Mouse (Mus musculus): ENCODE data around the gene Zfp811.
"Not testable (repeated sequence)": the region's sequence is repeated elsewhere in the genome, so short reads cannot be mapped to it uniquely, and the experiment has no call there.

Gene Zfp811

DNA sequence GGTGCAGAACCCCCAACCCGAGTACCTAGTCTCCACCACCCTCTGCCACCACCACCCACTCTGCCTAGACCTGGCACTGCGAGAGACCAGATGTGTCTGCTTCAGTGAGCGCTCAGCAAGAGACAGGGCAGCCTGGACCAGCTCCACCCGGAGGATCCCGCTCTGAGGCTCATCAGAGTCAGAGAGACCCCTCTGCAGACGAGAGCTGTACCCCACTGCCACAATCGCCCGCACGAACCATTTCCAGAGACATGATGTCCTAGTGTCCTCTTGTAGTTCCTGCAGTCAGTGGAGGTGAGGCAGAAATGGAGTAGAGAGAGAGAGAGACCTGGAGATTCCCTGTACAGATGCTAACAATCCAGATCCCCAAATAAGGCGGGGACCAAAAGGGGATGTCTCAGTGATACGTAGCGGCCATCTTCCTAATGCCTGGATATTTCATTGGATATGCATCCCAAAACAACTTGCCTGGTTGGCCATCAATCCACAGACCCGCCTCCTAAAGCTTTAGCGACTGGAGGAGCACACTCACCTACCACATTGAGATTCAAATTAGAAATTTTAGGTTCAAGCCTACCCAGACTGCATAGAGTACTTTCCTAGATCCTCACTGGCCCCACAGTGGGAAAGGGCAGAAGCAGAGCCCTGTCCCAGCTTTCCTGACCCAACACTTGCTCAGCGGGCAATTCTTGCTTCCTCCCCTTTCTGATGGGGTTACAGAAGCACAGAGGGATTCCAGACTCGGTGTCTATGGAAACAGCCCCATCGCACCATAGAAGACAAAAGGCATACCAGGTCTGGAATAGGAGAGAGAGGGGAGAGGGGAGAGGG, at the start of gene Zfp811:
Gene Zfp811 (minus strand): TSS at position 388 of the 831 bp plus-strand sequence.
- peak; percentile 78 to 88 for DNase-seq (ENCODE audit: low spot score in 2 of 2)

DNA sequence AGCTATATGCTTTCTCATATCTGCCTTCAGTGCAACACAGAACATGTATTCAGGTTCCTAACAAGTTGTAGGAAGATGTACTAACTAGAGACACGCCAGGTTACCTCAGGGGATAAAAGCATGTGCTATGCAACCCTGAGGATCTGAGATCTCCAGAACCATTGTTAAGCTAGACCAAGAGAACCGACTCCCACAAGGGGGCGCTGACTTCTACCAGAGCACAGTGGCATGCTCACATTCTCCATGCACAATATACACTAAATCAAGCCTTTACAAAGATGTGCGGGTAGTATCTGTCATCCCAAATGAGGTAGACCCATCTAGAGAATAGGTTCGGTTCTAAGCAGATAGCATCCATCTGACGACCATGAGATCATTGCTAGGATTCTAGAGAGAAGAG, 47.0 kb upstream of the Zfp811 start:
- DNase-seq (ENCODE audit: low spot score in 2 of 2): not testable (repeated sequence)

DNA sequence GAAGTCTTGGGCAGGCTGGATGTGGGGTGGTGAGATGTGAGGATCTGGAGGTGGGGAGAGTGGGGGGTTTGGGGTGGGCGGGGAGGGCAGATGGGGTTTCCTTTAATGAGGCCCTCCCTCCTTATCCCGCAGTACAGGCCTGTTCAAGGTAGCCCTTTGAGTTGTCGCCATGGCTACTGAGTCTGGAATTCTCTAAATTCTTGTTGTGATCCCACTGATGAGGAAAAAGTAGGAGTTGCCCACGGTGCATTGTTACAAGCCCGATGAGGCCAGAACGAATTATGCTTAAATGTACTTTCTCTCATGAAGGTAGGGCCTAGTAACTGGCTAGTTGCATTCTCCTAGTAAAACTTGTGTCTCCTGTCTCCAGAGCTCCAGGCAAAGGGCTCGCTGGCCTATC, 41.9 kb upstream of the Zfp811 start:
- DNase-seq (ENCODE audit: low spot score in 2 of 2): no peak

DNA sequence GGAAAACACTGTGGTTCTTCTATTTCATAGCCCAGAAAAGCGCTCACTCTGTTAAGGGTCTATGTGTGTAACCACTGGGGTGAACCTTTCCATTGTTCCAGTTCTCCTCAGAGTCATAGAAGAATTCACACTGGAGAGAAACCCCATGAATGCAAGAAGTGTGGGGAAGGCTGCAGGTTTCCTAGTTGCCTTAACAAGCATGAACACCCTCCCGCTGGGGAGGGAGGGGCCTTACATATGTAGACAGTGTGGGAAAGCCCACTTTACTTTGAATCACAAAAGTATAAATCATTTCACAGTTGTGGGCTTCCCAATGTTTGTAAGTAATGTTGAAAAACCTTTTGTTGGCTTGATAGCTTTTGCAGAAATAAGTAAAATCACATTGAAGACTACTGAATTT, 31.7 kb upstream of the Zfp811 start:
- no peak for DNase-seq (ENCODE audit: low spot score in 2 of 2)

DNA sequence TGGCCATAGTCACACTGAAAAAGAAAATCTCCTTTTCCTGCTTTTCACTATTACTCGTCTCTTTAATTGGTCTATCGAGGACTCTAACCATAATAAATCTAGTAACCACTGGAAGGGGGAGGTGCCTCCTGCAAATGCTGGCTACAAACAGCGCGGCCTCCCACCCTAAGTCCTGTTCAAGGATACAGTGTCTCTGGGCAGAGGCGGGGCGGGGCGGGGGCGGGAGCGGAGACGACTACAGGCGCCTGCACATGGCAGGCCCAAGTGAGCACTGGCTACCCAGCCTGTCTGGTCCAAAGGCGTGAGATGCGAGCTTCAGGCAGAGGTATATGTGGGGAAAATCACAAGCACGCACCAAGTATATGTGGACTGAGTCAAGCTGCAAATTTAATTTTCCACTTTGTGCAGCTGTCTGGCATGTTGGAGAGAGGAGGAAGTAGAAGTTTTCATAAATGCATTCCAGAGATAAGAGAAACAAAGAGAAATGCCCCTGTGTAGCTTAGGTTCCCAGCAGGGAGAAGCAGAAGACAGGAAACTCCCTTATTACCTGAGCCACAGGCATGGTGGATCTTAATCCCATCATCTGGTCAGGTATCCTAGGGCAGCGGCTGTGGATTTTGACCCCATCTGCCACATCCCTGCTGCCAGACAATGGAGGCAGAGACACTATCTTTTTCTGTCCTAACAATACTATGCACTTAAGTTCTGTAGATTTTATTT, 29.5 kb upstream of the Zfp811 start:
- no peak for DNase-seq (ENCODE audit: low spot score in 2 of 2)

DNA sequence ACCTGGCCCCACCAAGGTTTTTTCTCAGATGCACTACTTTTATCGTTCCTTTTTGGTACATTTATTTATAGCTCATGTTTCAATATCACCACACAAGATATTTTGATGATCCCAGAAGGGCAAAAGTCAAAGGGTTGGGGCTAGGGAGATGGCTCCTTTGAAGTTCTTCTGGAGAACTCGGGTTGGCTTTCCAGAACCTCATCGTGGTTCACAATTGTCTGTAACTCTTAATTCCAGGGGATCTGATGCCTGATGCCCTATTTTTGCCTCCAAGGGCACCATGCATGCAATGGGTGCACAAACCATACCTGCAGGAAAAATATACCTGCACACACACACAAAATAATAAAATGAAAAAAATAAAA, 20.7 kb upstream of the Zfp811 start:
- DNase-seq (ENCODE audit: low spot score in 2 of 2): no peak

DNA sequence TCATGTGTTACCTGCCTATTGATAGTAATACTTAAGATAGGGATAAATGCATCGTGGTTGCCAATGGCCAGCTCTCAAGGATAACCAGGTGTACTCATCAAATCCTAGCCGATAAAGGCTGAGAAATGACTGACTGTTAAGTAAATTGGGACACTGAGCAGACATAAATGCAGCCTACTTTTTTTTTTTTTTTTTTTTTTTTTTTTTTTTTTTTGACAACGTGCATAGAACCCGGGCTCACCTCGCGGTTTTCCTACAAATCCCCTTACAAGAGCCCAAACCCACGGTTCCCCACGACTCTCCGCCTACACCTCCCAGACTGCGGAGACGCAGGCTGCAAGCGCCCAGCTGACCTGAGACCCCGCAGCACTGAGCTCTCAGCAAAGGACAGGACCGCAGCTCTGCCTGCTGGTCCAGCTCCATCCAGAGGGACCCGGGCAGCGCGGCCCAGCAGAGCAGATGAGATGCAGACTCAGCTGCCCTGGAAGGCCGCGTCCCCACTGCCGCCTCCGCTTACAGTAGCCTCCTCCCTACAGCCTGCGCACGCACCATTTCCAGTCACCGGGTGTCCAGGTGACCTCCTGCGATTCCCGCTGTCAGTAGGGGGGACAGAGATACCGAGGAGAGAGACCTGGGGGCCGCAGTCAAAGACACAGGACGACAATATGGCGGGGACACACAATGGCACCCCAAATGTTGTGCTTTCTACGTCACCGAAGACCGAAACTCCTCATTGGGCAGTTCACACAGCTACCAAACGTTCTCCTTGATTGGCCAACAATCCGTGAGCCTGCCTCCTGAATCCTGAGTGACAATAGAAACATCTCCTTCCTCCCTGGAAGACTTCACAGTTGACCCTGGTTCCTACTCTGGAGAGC, 20.0 kb upstream of the Zfp811 start, which contains the start of gene Zfp799:
Gene Zfp799 (minus strand): TSS at position 722 of the 878 bp plus-strand sequence.
- DNase-seq (ENCODE audit: low spot score in 2 of 2): peak; percentile 89 to 94

DNA sequence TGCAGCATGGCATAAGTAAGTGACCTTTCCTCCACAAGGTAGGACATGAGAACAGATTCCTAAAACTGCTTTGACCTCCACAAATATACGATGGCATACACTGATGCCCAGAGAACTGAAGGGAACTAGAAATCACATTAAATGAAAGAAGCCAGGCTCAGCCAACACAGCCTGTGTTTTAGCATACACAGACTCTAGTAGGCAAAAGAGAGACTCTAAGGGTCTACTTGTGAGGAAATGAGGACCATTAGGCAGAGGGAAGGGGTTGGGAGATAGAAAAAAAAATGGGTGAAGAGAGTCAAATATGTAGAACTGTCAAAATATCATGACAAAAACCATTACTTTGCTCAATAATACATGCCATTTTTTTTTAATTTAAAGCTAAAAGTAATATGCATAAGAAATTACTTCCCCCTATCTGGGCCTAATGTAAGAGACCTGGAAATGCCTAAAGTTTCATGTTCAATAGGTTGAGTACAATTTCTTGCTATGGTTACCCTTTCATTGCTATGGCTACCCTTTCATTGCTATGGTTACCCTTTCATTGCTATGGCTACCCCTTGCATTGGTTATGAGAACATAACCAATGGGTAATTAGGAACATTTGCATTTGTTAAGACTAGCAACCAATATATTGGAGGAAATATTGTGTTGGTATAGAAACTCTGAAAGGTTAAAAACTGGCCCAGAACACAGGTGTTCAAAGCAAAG, 6.5 kb upstream of the Zfp811 start:
- no peak for DNase-seq (ENCODE audit: low spot score in 2 of 2)

DNA sequence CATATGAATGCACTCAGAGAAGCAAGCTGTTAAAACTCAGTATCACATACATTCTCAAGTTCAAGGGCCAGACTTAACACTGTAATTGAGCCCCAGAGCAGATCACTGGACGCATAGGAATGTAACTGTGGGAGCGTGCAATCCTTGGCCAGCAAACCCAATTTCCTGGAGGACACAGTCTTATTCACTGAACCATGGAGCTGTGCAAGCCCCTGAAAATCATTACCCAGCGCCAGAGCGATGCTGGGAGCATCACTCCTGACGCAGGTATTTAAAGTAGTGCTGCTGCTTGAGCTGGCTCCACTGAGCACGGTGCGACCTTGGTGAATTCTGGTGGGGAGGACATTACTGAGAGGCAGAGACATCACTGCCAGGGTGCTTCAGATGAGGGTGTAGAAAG, 4.4 kb upstream of the Zfp811 start:
- no peak for DNase-seq (ENCODE audit: low spot score in 2 of 2)

DNA sequence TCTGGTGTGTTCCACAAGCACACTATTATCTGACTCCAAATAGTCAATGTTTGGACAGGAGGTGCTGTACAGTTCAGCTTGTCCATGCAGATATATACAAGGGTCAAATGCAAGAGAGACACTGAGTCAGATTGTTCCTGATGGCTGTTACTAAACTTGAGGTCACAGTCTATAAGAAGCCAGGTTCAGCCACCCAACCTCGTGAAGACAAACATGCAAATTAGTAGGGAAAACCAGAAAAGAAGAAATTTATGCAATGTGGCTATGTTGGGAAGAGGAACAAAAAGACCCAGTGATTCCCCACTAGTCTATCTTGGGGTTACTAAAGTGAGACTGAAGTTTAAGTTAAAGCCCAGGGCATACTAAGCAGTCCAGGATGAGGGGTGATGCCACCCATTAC, 917 bp upstream of the Zfp811 start:
- no peak for DNase-seq (ENCODE audit: low spot score in 2 of 2)

DNA sequence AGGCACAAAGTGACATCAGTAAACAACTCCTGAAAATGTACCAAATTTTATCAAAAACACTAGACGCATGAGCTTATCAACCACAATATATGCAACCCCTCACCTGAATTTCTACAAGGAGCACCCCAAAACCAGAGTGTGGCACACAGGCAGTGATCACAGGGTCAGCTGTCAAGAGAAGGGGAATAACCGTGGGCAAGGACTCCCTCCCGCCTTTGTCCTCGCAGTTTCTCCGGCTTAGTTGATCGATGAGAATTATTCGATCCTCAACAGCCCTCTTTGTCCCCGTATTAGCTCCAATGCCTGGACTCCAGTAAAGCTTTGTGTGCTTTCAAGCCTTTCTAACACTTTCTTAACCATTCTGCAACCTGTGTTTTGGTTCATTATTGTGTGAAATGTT, 810 bp downstream of the Zfp811 start:
- no peak for DNase-seq (ENCODE audit: low spot score in 2 of 2)

DNA sequence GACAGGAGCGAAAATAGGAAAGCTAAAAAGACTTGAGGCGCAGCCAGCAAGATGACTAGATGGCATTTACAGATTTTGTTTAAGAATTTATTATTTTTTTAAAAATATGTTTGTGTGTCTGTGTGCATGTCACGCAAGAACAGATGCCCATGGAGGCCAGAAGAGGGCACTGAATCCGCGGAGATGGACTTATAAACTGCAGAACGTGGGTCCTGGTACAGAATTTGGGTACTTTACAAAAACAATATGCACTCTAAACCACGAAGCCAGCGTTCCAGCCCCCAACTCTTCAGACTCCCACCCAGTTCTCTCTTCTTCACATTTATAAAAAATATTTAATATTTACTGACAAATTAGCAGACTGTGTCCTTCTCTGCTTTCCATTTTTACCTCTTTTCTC, 20.5 kb downstream of the Zfp811 start:
- DNase-seq (ENCODE audit: low spot score in 2 of 2): no peak

DNA sequence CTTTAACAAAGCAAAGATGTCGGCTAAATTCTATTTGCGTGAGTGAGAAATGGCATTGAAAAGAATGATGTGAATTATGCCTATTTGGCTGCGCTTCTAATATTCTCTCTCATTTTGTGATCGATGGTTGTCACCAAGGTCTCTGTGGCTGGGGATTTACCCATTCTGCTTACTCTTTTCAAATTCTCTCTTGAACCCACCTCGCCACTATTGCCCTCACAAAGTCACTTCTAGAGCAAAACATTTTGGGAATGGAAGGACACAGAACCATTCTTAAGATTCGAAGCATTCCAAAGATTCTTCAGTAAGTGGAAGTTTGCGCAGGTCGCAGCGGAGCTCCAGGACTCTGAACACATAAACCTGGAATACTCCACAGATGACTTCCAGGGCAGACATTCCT, 21.2 kb downstream of the Zfp811 start:
- no peak for DNase-seq (ENCODE audit: low spot score in 2 of 2)

DNA sequence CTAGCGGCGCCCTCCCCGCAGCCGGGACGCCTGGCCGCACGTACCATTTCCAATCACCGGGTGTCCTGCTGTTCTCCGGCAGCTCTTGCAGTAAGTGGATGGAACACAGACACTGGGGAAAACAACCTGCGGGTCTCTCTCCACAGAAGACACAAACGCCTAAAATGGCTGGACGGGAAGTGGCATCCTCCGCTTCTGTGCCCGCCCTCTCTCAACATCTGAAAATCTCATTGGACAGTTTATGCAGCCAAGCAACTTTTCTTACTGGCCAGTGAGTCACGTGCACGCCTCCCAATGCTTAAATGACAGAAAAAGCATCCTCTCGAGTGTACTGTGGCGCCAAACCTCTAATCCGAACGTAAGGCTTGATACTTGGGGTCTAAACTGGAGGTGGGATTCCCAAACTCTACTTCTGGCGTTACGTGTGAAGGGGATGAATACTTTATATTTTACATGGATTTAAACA, 21.6 kb downstream of the Zfp811 start, which contains the start of gene Zfp871:
Gene Zfp871 (minus strand): TSS at position 194 of the 466 bp plus-strand sequence.
- peak; percentile 93 to 97 for DNase-seq (ENCODE audit: low spot score in 2 of 2)

DNA sequence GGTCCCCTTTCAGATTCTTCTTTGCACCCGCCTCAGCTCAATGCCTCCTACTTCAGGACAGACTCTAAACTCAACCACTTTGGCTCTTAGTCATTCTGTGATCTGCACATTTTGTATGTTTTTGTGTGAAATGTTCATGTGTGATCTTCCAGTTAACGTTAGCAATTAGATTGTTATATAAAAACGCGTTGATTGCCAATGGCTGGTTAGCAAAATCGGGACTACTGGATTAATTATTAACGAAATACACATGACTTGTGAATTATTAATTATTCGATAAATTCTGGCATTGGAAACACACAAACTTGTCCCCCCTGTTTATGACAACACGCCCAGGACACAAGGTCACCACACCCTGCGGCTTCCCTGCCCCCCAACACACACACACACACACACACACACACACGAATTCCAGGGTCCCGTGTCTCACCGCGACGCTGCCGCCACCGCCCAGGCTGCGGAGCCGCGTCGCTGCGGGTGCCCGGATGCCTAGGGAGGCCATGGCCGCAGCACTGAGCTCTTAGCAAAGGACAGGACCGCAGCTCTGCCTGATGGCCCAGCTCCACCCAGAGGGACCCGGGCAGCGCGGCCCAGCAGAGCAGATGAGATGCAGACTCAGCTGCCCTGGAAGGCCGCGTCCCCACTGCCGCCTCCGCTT, 22.2 kb downstream of the Zfp811 start:
- DNase-seq (ENCODE audit: low spot score in 2 of 2): peak in 1 of 2 experiments; percentile 58

DNA sequence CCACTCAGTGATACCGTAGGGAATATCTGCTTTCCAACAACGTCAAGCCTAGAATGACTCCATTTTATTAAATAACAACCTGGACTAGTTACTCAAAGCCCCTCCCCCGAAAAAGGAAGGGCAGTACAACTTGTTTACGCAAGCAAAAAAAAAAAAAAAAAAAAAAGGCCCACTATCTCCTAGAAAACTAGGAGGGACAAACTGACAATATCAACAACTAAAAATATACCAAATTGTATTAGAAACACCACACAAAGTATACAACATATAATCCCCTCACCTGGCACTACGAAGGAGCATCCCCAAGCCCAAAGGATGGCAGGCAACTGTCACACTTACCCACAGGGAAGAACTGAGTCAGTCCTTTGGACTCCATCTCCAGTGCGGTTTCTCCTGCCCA, 22.8 kb downstream of the Zfp811 start:
- DNase-seq (ENCODE audit: low spot score in 2 of 2): no peak

DNA sequence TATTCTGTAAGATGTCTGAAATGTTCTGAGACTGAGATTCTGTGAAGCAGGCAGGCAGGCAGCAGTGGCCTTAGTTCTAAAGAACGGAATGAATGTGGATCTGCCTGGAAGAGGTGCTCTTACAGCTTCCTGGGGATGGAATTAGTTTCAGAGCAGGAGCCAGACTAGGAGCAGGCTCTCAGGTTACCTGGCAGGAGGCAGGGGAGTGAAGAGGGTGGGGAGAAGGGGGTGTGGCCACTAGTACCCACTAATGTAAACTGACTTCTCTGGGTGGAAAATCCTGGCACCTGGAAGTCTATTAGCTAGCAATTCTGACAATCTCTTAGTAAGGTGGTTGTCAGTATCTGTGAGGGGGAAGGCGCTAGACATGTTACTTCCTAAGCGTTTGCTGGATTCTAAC, 24.1 kb downstream of the Zfp811 start:
- DNase-seq (ENCODE audit: low spot score in 2 of 2): no peak

DNA sequence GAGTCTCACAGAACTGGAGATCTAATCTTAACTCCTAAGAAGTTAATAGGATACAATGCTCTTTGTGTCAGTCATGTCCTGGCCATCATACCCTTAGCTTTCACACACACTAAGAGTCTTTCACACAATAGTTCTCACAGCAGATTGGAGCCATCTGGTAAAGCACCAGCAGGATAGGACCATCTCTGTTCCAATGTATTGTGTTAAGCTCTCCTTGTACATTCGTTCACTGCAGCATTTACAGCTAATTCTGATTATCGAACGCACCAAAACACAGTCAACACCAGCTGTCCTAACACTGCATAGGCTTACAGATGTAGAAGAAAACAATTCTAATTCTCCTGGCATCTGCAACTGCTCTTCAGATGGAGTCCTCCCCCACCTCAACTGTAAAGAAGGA, 32.2 kb downstream of the Zfp811 start:
- no peak for DNase-seq (ENCODE audit: low spot score in 2 of 2)

DNA sequence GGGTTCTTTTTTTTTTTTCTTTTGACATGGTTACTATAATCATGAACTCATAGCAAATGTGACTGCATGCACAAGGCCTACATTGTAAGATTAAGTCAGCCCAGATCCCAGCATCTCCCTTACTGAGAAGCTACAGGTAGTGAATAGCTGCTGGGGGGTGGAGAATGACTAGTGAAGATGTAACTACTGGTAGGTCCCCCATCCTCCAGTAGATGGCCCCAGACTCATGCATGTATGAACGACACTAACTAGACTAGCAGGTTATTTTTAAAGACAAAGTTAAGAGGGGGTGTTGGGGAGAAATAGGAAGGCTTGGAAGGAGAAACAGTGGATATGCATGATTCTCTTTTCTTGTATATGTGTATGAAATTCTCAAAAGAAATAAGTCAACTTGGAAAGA, 38.5 kb downstream of the Zfp811 start:
- no peak for DNase-seq (ENCODE audit: low spot score in 2 of 2)

DNA sequence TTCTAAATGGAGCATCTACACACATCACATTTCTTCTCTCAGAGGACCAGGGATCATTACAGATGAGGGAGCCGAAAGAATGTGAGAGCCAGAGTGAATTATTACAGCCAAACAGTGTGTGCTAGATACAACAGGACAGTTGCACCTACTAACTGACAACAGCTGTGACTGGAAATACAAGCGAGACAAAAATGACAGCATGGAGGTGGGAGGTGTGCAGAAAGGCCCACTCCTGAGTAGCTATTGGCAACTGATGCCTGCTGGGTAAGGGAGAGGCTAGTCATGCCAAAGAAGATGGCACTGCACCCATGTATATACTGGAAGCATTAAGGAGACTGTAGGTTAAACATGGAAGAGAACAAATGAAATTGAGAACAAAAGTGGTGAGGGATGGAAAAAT, 43.3 kb downstream of the Zfp811 start:
- DNase-seq (ENCODE audit: low spot score in 2 of 2): no peak

DNA sequence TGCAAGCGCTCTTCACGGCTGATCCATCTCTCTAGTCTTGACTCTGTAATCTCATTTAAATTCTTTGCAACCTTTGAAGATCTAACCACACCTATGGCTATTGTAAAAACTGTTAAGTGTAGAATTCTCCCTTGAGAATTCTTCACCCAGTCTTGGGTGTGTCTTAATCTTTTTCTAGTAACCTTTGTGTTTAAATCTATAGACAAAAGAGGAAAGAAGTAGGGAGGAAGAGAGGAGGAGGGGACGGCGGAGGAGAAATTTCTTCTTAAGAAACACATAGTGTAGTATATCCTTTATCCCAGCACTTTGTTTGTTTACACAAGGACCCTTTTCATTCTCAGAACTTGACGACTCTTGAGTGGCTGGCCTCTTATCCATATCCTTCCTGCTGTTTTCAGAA, 52.4 kb downstream of the Zfp811 start:
- no peak for DNase-seq (ENCODE audit: low spot score in 2 of 2)

Data from right cerebral cortex, postnatal 10 days (tissue).